Mouse (Mus musculus): ENCODE measurements around the gene Gcnt4. TPM values are rescaled to one million over a fixed set of nuclear protein-coding genes. Genes with fewer than 3 reads are reported as not detected.

Gene Gcnt4
- total and polyA plus RNA-seq, 3 experiments, result not detected

GRCm38 (mm10) chr13:96997080-96997479 is 72.6 kb downstream of the Gcnt4 start:
- Histone ChIP-seq H3K27me3 (replicated peaks) (no peaks in the 10 kb centered on the region), H3K4me2 (ENCODE audit: insufficient read depth, low read depth, poor library complexity, severe bottlenecking) (no peak overlapping the region), H3K27ac (ENCODE audit: insufficient read depth, low read depth) (no peak overlapping the region), H3K36me3 (replicated peaks in 1 of 2; ENCODE audit: control insufficient read depth in 1 of 2, insufficient read depth in 1 of 2, low read length in 1 of 2) (no peaks in the 10 kb centered on the region), H3K79me2 (replicated peaks; ENCODE audit: control insufficient read depth, extremely low read depth, insufficient read depth, poor library complexity, severe bottlenecking) (no peaks in the 10 kb centered on the region), H3K9me3 (replicated peaks; ENCODE audit: low read length) (no peaks in the 10 kb centered on the region), H3K4me1 (ENCODE audit: control insufficient read depth in 1 of 2, insufficient read depth in 2 of 2) (no peaks in the 10 kb centered on the region), H3K9ac (ENCODE audit: insufficient read depth, low read depth) (no peak overlapping the region), H3K4me3 (replicated peaks in 1 of 3; ENCODE audit: low read depth in 2 of 3, low read length in 2 of 3, poor library complexity in 1 of 3) (no peak overlapping the region)
- in situ Hi-C loops (cut with MboI; ENCODE audit: low pct_ligation_motif_present, low pct_unique_long_range_greater_than_20kb, low sequenced_read_pairs) (no loop called here), dilution Hi-C loops (cut with MboI; ENCODE audit: extremely low pct_ligation_motif_present, extremely low pct_unique_long_range_greater_than_20kb, low sequenced_read_pairs) (no loop called here)
- DNase-seq (ENCODE audit: extremely low read depth), result peak; percentile 2
- no peak for TF ChIP-seq TBP (conservative IDR thresholded peaks at IDR 0.05; ENCODE audit: low read depth, low read length)
- no peak for TF ChIP-seq POLR2AphosphoS2 (IDR thresholded peaks at IDR 0.05; ENCODE audit: low read depth, low read length)
- TF ChIP-seq ETS1 (conservative IDR thresholded peaks at IDR 0.05; ENCODE audit: low read depth, low read length), result no peak
- TF ChIP-seq HCFC1 (IDR thresholded peaks at IDR 0.05; ENCODE audit: low read depth, low read length), result no peak
- TF ChIP-seq ZMIZ1 (IDR thresholded peaks at IDR 0.05; ENCODE audit: low read depth, low read length), result no peak
- TF ChIP-seq JUN (IDR thresholded peaks at IDR 0.05; ENCODE audit: insufficient read depth, low read depth, low read length), result no peak
- TF ChIP-seq MAZ (IDR thresholded peaks at IDR 0.05; ENCODE audit: low read depth, low read length), result no peak
- no peak for TF ChIP-seq KAT2A (IDR thresholded peaks at IDR 0.05; ENCODE audit: insufficient replicate concordance, low read length)
- no peak for TF ChIP-seq SMC3 (IDR thresholded peaks at IDR 0.05; ENCODE audit: low read depth, low read length)
- no peak for TF ChIP-seq RAD21 (IDR thresholded peaks at IDR 0.05; ENCODE audit: low read depth, low read length)
- TF ChIP-seq ZC3H11A (IDR thresholded peaks at IDR 0.05; ENCODE audit: low read depth, low read length), result no peak
- TF ChIP-seq MYC (IDR thresholded peaks at IDR 0.05; ENCODE audit: low read depth, low read length), result no peak
- TF ChIP-seq JUND (conservative IDR thresholded peaks at IDR 0.05; ENCODE audit: low read depth, low read length), result no peak
- TF ChIP-seq BHLHE40 (IDR thresholded peaks at IDR 0.05; ENCODE audit: low read depth, low read length), result no peak
- TF ChIP-seq CHD2 (IDR thresholded peaks at IDR 0.05; ENCODE audit: low read length), result no peak
- TF ChIP-seq TCF12 (IDR thresholded peaks at IDR 0.05; ENCODE audit: low read depth, low read length), result no peak
- no peak for TF ChIP-seq NRF1 (IDR thresholded peaks at IDR 0.05; ENCODE audit: low read depth, low read length)
- TF ChIP-seq USF2 (conservative IDR thresholded peaks at IDR 0.05; ENCODE audit: low read depth, low read length), result no peak

Other genes with a start within 250 kb of the Gcnt4 start
- not detected in 2 replicates for gene Ankrd31, start 176.4 kb upstream of the Gcnt4 start, total RNA-seq (2012; rRNA removed)
- gene Ankrd31, start 176.4 kb upstream of the Gcnt4 start, total RNA-seq (2014; rRNA removed), result not detected in 2 replicates
- gene Ankrd31, start 176.4 kb upstream of the Gcnt4 start, polyA plus RNA-seq (2012; ENCODE audit: insufficient read length, low read depth), result not detected in 2 replicates
- gene 1700029F12Rik, start 109.7 kb downstream of the Gcnt4 start, total RNA-seq (2012; rRNA removed), result not detected in 2 replicates
- not detected in 2 replicates for gene 1700029F12Rik, start 109.7 kb downstream of the Gcnt4 start, total RNA-seq (2014; rRNA removed)
- not detected in 2 replicates for gene 1700029F12Rik, start 109.7 kb downstream of the Gcnt4 start, polyA plus RNA-seq (2012; ENCODE audit: insufficient read length, low read depth)
- gene Fam169a, start 142.6 kb downstream of the Gcnt4 start, total RNA-seq (2012; rRNA removed), result 0.42 and 0.55 TPM in 2 replicates
- gene Fam169a, start 142.6 kb downstream of the Gcnt4 start, total RNA-seq (2014; rRNA removed), result not detected in 2 replicates
- 0.64 and 0.79 TPM in 2 replicates for gene Fam169a, start 142.6 kb downstream of the Gcnt4 start, polyA plus RNA-seq (2012; ENCODE audit: insufficient read length, low read depth)
- 3.7 and 3.9 TPM in 2 replicates for gene Gm6169, start 174.5 kb downstream of the Gcnt4 start, total RNA-seq (2012; rRNA removed)
- 12.8 and 17.6 TPM in 2 replicates for gene Gm6169, start 174.5 kb downstream of the Gcnt4 start, total RNA-seq (2014; rRNA removed)
- 3.8 and 4.4 TPM in 2 replicates for gene Gm6169, start 174.5 kb downstream of the Gcnt4 start, polyA plus RNA-seq (2012; ENCODE audit: insufficient read length, low read depth)
- gene Gfm2, start 213.2 kb downstream of the Gcnt4 start, total RNA-seq (2012; rRNA removed), result 34.8 and 38.0 TPM in 2 replicates
- 35.5 and 40.3 TPM in 2 replicates for gene Gfm2, start 213.2 kb downstream of the Gcnt4 start, total RNA-seq (2014; rRNA removed)
- 37.4 and 42.1 TPM in 2 replicates for gene Gfm2, start 213.2 kb downstream of the Gcnt4 start, polyA plus RNA-seq (2012; ENCODE audit: insufficient read length, low read depth)
- gene Nsa2, start 213.2 kb downstream of the Gcnt4 start, total RNA-seq (2012; rRNA removed), result 152 and 159 TPM in 2 replicates
- 126 and 138 TPM in 2 replicates for gene Nsa2, start 213.2 kb downstream of the Gcnt4 start, total RNA-seq (2014; rRNA removed)
- 305 and 312 TPM in 2 replicates for gene Nsa2, start 213.2 kb downstream of the Gcnt4 start, polyA plus RNA-seq (2012; ENCODE audit: insufficient read length, low read depth)

Data from CH12.LX (cell line).